Mouse (Mus musculus) megakaryocyte, embryonic 14.5 days (primary cell): ENCODE measurements at regions not wholly inside any gene's neighbourhood (a gene's known extent, or its start where the extent isn't known, plus 50 kb on each side); places are given as distances from the start of the nearest gene placed in this dataset.

Experiments
- FLI1 ChIP-seq: IDR thresholded peaks from 2 replicates; pipeline ENCODE4 v1.6.1; 2012; ENCODE audit warnings: low read length, inconsistent platforms, mixed read lengths
- GATA1 ChIP-seq: IDR thresholded peaks from 3 replicates; pipeline ENCODE4 v1.6.1; 2012; ENCODE audit warnings: mixed read lengths, low read length, inconsistent platforms, borderline replicate concordance

DNA sequence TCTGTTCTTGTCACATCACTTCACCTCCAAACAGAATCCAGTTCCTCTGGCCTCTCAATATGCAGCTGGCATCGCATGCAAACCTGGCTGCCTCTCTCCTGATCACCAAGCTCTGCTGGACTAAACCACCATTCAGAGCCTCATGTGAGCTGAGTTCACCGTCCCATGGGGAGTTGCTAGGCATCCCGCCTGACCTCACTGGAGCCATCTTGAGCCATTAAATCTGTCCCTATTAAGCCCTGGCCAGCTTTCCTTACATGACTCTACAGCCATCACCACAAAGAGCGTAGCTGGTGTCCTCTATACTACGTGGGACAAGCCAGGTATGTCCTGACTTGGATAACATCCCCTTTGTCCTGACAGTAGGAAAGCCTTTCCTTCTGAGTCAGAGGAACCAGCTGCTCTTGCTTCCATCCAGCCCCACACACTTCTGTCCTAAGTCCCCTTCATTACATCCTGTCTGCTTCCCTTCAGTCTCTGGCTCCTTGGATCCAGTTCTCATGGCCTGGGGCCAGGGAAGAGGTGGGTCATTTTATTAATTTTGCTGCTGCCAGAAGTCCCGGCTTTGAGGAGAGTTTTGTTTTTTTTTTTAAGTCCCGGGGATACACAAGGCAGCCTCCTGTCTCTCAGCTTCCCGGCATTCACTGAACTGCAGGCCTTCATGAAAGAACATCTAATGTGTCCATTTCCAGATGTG, 468.5 kb upstream of the Jarid2 start:
- TF ChIP-seq GATA1 = no peak
- TF ChIP-seq FLI1 = no peak
